Mouse (Mus musculus): ENCODE measurements around the gene Retreg1.

Retreg1 gene

DNA sequence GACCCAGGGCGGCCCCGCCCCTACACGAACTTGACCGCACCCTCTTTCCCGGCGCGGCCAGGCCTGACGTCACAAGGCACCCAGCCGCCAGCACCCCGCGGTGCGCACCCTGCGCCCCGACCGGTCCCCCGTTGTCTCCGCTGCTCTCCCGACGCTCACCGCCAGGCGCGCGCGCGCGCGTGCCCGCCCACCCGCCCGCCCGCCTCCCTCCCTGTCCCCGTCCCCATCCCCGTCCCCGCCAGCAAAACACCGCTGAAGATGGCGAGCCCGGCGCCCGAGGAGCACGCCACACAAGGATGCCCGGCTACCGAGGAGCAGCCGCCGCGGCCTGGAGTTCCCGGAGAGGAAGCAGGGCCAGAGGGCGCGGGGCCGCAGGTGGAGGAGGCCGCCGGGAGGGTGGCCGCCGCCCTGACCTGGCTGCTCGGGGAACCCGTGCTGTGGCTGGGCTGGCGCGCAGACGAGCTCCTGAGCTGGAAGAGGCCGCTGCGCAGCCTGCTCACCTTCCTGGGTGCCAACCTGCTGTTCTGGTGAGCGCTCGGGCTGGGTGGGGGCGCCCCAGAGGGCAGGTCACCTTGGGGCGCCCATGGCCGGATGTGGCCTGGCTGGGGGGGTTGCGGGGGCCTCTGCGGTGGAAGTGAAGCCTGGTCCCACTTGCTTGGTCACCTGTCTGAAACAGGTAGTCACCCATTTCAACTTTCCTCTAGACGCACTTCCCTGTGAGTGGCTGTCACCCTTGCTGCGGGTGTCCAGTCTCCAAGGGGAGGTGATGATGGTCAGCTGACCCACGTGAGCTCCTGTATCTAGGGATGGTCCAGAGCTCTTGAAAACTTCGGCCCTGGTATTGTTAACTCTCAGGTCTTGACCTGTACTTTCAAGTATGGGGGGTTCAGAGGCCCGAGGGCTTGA is at the start of gene Retreg1:
Gene Retreg1, plus strand, starts transcription at position 95 of the 906 bp plus-strand sequence.
- DNase-seq (ENCODE audit: low read depth, low spot score), result peak; percentile 76

DNA sequence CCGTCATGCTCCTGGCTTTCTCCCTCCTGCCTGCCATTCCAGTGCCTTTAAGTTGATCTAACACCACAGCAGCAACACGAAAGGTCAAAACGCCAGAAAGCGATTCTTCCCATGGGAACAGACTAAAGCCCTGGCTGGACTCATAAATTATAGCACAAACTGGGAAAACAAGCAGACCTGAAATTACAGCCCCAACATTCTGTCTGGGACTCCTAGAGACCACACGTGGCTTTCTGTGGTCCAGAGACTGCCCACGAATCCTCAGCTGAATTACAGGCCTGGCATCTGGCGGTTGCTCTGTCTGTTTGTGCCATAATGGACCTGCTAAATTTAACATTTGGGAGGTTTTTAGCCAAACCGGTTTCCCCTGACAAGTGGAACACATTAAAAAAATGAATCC is 48.9 kb upstream of the Retreg1 start:
- DNase-seq (ENCODE audit: low read depth, low spot score), result no peak

DNA sequence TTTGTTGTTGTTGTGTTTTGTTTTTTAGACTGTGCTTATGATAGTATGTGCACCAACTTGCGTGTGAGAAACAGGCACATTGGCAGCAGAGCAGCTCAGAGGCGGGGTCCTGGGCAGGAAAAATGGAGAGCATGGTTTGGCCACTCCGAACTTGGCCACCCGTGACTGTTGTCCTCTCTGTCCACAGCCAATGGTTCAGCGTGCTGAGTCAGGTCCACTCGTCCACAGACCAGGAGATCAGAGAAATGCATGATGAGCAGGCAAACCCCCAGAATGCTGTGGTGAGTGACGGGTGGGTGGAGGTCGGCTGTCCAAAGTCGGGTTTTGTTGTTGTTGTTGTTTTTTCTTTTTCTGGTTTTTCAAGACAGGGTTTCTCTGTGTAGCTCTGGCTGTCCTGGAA is 47.5 kb upstream of the Retreg1 start:
- no peak for DNase-seq (ENCODE audit: low read depth, low spot score)

DNA sequence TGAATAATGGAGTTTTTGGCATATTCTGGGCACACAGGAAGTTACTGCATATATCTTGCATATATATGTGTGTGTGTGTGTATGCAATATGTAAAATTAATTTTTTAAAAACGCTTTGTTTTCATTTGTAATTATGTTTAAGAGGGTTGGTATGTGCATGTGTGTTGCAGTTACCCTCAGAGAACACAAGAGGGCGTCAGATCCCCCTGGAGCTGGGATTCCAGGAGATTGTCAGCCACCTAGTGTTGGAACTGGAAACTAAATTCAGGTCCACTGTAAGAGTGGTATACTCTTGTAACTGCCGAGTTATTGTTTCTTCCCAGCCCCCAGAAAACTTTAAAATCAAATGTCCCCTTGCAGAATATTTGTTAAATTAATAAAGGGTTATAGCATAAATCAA is 46.6 kb upstream of the Retreg1 start:
- peak; percentile 86 for DNase-seq (ENCODE audit: low read depth, low spot score)

DNA sequence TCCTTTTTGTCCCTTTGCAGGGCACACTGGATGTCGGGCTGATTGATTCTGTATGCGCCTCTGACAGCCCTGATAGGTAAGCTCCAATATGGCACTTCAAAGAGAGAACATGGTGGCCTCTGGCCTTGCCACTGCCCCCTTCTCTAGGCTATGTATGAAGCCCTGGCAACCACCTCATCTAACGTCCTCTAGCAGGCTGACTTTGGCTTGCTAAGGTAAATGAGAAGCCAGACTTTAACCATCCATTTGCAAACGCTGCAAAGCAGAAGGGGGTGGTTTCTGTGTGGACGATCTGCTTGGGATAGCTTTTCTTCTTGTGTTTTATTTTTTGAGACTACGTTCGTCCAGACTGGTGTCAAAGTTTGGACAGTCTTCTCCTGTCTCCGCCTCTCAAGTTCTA is 45.8 kb upstream of the Retreg1 start:
- DNase-seq (ENCODE audit: low read depth, low spot score), result no peak

DNA sequence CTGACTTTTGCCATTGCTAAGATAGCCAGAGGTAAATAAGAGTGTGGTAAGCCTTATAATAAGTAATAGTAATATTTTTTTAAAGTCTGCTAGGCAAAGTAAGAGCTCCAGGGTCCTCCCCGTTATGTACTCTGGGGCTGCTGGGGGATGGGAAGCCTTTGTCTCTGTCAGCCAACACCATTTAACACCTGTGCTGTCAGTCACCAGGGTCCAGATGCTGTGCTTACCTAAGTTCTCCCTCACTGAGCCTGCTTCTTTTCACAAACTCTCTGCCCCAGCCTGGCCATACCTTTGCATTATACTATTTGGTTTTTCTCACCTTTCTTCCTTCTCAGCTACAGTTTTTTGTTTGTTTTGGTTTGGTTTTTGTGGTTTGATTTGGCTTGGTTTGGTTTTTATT is 45.1 kb upstream of the Retreg1 start:
- no peak for DNase-seq (ENCODE audit: low read depth, low spot score)

DNA sequence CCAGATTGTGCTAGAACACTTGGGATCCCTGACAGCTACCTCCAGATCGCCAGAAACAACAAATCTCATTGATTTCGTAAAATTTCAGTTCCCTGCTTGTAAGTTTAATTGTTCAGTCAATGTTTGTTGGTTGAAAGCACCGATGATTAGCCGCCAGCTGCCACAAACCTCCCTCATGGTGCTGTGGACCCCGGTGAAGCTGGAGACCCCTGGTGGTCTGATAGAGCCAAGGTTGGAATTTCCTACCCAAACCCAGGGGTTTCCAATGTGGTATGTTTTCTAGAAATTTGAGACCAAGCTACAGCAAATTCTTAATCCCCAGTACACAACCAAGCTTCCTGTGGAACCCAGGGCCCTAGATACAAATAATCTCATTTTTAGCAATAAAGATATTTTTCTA is 41.3 kb upstream of the Retreg1 start:
- DNase-seq (ENCODE audit: low read depth, low spot score), result no peak

DNA sequence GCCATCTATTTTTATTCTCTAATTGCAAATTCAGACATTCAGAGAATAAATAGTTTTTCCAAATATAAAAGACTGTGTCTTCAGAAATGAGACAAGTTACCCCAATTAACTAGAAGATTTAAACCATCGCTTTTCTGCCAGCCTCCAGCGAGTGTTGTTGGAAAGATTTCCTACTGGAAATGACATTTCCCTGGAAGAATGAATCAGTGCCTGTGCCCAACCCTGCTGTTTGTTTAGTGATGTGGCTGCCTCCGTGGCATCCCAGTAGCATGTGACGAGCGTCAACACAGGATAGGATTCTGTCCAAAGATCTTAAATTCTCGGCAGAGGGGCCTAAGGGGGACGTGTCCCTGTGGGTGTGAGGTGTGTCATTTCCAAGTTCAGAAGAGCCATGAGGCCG is 40.8 kb upstream of the Retreg1 start:
- no peak for DNase-seq (ENCODE audit: low read depth, low spot score)

DNA sequence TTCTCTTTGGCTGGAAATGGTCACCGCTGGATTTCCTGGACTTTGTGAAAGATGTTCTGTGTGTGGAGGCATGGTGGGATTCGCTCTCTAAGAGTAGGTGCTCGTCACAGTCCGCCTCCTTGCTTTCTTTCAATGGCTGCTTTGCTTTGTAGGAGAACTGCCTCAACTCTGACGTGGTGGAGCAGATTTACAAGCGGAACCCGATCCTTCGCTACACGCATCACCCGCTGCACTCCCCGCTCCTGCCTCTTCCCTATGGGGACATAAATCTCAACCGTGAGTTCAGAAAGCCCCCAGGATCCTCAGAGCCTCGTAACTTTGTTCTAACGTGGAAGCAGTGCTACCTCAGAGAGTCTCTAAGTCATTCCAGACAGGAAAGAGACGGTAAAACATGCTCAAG is 39.9 kb upstream of the Retreg1 start:
- no peak for DNase-seq (ENCODE audit: low read depth, low spot score)

DNA sequence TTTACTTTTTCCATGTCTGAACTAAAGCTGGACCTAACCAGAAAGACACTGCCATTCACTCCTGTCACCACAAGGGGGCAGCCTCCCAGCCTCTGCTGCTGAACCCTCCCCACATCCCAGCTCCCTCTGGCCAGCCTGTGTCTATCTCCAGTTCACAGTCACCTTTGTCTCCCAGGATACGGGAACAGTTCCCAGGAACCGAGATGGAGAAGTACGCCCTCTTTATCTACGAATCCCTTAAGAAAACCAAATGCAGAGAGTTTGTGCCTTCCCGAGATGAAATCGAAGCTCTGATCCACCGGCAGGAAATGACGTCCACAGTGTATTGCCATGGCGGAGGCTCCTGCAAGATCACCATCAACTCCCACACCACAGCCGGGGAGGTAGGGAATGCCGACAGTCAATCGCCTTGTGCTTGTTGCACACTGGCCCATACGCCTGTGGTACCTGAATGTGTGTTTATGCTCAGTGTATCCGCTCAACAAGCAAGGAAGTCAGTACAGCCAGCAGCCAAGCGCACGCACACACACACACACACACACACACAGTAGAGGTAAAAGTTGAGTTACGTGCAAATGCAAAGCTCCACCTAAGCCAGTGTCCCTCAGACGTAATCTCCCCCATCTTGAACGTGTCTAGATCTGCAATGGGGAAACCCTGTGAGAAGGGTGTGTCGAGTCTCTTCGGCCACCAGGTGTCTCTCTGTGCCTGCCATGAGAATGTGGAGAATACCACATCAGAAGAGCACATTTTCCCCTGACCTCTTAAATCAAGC is 37.5 kb upstream of the Retreg1 start:
- DNase-seq (ENCODE audit: low read depth, low spot score), result peak; percentile 86

DNA sequence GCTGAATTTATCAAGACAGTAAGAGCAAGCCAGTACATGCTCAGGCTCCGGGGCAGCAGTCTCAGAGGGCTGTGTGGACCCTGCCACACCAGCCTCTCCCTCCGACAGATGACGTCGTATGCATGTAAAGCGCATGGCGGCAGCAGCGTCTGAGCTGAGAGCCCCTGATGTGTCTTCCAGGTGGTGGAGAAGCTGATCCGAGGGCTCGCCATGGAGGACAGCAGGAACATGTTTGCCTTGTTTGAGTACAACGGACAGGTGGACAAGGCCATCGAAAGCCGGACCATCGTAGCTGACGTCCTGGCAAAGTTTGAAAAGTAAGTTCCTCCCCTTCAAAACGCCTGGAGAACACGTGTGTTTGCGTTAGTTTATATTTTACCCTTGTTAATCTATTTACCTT is 36.6 kb upstream of the Retreg1 start:
- no peak for DNase-seq (ENCODE audit: low read depth, low spot score)

DNA sequence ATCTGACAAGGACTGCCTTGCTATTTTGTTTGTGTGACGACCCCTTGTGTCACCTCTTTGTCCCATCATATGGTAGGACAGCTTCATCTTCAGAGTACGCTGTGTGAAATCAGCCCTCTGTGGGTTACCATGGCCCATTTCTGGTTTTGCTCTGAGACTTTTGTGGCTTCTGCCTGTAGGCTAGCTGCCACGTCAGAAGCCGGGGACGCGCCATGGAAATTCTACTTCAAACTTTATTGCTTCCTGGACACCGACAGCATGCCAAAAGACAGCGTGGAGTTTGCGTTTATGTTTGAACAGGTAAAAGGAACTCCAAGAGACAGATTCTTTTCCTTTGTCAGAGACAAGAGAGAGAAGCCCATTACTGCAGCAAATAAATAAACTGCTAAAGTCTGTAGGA is 36.1 kb upstream of the Retreg1 start:
- DNase-seq (ENCODE audit: low read depth, low spot score), result no peak

DNA sequence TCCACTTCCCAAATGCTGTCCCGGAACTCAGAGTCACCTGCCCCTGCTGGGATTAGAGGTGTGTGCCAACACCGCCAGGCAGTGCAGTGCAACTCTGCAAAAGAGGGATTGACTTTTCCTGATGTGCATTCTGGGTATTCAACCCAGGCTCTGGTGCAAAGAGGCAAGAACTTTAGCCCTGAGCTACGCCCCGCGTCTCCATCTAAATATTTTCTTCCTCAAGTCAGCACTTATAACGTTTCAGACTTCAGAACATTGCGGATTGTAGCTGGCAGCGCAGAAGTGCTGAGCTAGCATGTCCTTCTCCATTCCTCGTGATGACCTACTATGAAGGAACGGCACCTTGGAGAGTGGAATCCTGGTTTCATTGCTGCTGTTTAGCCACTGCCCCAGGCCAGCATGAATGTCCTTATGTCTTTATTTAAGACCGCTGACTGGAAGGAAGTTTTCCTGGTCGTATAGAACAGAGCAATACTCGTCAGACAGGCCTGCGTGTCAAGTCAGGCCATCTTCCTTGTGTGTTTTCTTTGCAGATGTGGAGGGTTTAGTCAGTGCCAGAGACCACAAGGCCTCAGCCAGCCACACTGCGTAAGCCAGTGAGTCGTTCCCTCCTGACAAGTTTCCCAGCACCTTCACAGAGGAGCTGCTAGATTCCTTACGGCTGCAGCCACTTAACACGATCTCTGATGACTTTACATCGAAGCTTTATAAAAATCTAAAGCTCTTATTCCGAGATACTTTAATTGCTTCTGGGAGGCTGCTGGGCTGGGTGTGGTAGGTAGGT is 34.1 kb upstream of the Retreg1 start:
- no peak for DNase-seq (ENCODE audit: low read depth, low spot score)

DNA sequence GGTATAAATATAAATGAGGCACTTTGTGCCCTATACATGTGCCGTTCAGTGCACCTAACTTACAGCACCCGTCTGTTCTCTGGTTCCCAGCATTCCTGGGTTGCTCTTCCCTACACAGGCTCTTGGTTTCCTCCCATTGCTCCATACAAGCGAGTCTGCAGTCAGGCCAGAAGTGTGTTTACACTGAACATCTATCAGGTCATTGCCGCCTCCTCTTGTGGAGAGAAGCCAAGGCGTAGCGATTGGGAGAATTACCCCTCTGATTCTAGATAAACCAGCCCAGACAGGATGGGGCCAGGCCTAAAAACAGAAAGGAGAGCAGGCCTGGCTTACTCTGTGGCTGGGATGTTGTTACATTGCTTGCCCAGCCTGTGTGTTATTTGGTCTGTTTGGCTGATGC is 33.3 kb upstream of the Retreg1 start:
- no peak for DNase-seq (ENCODE audit: low read depth, low spot score)

DNA sequence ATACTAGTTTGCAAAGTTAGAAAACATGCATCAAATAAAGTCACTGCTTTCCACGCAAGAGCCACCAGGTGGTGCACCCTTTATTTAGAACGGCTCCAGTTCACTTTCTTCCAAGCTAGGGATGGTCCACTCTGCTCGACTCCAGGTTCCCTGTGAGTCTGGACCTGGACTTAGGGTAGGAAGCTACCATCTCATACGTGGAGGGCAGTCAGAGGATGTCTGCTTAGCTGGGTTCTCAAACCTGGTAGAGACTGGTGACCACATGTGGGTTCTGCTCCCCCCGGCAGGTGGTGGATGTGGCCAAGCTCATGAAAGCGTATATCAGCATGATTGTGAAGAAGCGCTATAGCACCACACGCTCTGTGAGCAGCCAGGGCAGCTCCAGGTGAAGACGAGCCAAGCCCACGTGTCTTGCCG is 31.1 kb upstream of the Retreg1 start:
- DNase-seq (ENCODE audit: low read depth, low spot score), result peak; percentile 40

DNA sequence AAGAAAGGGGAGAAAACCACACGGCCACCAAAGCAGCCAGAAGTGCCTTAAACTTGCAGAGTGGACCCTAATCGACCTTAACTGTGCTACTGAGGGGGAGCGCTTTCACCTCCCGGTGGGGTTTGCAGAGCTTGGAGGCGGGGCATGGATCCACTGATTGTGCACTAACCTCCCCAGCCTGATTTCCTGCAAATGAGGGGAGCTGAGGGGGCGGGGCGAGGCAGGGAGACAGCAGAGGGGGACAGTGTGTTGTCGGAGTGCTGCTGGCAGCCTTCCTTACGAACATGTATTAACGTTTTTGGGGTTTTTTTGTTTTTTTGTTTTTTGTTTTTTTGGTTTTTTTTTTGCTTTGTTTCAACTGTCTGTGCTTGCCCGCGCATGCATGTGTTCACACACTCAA is 30.5 kb upstream of the Retreg1 start:
- DNase-seq (ENCODE audit: low read depth, low spot score), result no peak

DNA sequence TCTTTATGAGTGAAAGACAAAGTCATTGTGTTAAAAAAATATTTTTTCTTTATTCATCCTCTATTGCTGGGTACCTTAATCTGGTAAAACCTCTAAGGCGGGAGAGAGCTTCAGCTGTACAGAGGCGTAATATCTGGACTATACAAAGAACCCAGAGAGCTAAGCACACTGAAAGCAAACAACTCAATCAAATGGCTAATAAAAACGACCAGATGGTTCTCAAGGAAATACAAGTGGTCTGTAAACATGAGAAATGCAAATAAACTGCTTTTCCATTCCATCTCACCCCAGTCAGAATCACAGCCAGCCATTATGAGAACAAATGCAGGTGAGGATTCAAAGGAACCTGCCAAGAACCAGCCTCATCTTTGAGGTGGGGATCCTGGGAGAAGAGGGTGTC is 28.4 kb upstream of the Retreg1 start:
- DNase-seq (ENCODE audit: low read depth, low spot score), result no peak

DNA sequence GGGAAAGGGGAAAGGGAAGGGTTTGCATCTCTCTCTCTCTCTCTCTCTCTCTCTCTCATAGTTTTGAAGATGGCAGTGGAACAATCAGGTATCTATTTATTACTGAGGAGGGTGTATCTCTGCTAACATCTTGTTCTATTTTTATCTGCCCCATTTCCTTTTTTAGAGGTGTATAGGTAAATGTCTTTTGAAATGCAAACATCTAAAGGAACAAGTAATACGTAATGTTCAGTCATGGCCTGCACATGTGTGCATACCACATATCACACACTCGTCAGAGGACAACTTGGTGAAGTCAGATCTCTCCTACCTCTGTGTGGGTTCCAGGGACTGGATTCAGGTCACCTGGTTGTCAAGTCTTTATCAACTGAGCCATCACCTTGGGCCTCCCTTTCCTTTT is 25.8 kb upstream of the Retreg1 start:
- DNase-seq (ENCODE audit: low read depth, low spot score), result no peak

DNA sequence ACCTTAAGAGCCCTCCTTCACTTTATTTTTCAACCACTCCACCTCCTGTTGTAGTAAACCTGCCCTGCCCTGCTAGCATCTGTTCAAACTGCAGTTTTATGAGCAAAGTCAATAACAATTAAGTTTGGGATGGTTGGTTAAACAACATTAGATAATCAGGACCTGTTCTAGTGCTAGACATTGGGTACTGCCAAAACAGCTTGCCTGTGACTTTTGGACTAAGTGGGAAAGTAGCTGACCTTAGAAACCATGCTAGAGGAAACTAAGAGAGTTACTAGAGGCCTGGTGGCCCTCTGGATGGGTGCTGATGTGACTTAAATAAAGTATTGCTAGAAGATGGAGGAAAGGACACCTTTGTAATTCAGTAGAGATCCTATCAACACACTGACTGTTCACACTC is 21.0 kb upstream of the Retreg1 start:
- no peak for DNase-seq (ENCODE audit: low read depth, low spot score)

DNA sequence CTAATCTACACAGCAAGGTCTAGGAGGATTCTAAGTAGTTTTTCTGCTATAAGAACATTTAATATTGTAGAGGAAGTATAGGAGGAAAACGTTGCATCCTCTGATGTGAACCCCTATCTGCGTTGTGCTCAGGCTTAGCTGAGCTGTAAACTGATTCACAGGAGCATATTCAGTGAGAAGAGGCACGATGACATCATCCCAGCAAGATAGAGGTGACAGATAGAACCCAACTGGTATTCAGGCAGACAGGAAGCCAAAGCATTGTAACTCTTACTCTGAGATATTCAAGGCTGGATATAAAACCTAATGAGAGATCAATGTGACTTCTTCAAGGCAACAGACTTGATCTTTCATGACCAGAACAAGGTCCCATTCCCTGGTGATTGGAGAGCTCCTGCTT is 20.3 kb upstream of the Retreg1 start:
- DNase-seq (ENCODE audit: low read depth, low spot score), result no peak

DNA sequence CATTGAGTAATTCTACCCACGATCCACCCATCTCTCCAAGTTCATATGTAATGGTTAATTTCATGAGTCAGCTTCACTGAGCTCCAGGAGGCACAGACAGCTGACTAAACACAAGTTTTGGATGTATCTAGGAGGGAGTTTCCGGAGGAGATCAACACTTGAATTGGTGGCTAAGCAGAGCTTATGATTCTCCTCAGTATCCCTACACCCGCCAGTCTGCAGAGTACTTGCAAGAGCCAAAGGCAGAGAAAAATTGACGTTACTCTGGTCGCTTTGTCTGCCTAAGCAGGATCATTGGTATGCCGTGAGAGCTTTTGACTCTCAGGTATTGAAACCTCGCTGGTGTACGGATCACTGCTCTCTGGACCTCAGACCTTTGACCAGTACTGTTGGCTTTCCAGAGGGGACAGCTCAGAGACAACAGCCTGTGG is 16.4 kb upstream of the Retreg1 start:
- DNase-seq (ENCODE audit: low read depth, low spot score), result no peak

DNA sequence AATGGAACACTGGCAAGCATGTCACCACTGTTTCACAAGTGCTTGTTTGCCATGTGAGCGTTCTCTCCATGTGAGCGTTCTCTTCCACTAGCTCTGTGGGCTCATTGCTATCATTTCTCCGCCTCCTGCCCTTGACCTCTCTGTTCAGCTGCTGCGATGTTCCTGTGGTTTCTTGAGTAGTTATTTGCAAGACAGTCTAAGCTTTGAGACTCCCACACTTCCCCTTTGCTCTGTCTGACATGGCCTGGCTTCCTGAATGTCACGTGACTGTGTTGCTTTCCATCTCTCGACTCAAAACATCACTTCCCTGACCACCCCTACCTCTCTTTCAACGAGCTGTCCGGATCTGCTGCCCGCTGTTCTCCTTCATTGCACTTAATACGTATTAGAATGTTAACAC is 14.5 kb upstream of the Retreg1 start:
- DNase-seq (ENCODE audit: low read depth, low spot score), result peak; percentile 79
